Mouse (Mus musculus) hindbrain, embryonic 15.5 days (tissue): ENCODE measurements around the gene Lrpap1. TPM values are rescaled to one million over a fixed set of nuclear protein-coding genes. Genes with fewer than 3 reads are reported as not detected.

Experiments
- ATAC-seq: fragments of 200-750 bp; cut with Nextera tagmentation; 2 replicates; pipeline ENCODE4 v1.8.0; 2017; ENCODE audit warnings: low read depth, moderate number of reproducible peaks, moderate TSS enrichment; ENCODE audit not compliant: low FRiP score
- H3K27ac ChIP-seq: fragments of 300-500 bp; sonication (generic); replicated peaks from 2 replicates; pipeline ENCODE4 v1.5.1; 2015; ENCODE audit warnings: mild to moderate bottlenecking, inconsistent platforms
- H3K27me3 ChIP-seq: fragments of 300-500 bp; sonication (generic); 2 replicates; pipeline ENCODE4 v1.6.1; 2015; ENCODE audit warnings: control low read depth, inconsistent platforms
- H3K36me3 ChIP-seq: fragments of 300-500 bp; sonication (generic); 2 replicates; pipeline ENCODE4 v1.6.1; 2015; ENCODE audit warnings: control low read depth, inconsistent platforms
- H3K4me1 ChIP-seq: fragments of 300-500 bp; sonication (generic); replicated peaks from 2 replicates; pipeline ENCODE4 v1.6.1; 2015; ENCODE audit warnings: control low read depth, inconsistent platforms
- H3K4me2 ChIP-seq: fragments of 300-500 bp; sonication (generic); 2 replicates; pipeline ENCODE4 v1.6.1; 2015; ENCODE audit warnings: moderate library complexity, mild to moderate bottlenecking, inconsistent platforms
- H3K4me3 ChIP-seq: fragments of 300-500 bp; sonication (generic); 2 replicates; pipeline ENCODE4 v1.5.1; 2015; ENCODE audit warnings: mild to moderate bottlenecking, inconsistent platforms
- H3K9ac ChIP-seq: fragments of 300-500 bp; sonication (generic); 2 replicates; pipeline ENCODE4 v1.6.1; 2015; ENCODE audit warnings: inconsistent platforms
- H3K9me3 ChIP-seq: fragments of 300-500 bp; sonication (generic); 2 replicates; pipeline ENCODE4 v1.6.1; 2016; ENCODE audit warnings: control low read depth, inconsistent platforms
- WGBS: fragments of 180-500 bp; shearing (Covaris S2); methylation state at CpG from one replicate; pipeline ENCODE4 v1.1.7; 2015; 5-methylcytosine and 5-hydroxymethylcytosine counted together
- polyA plus RNA-seq: library from polyadenylated mRNA; unstranded; fragments of >200 nt; fragmentation: Nextera tagmentation; extraction: Ambion mirVana; gene quantifications from 2 replicates; pipeline ENCODE4 v1.2.1, GENCODE M21; 2015

Lrpap1 gene
- polyA plus RNA-seq, 1 experiment from 2014 or later: 146 TPM

GRCm38 (mm10) chr5:35050541-35050940, 55.0 kb downstream of the Lrpap1 start:
- 77% methylated on average over 5 of the region's 5 CpGs for WGBS
- H3K27ac ChIP-seq: no peak overlapping the region
- no peak for ATAC-seq

GRCm38 (mm10) chr5:35043110-35043451, 62.5 kb downstream of the Lrpap1 start:
- H3K4me1 ChIP-seq: no peaks in the 10 kb centered on the region
- ATAC-seq: peak; percentile 89
- no peaks in the 10 kb centered on the region for H3K36me3 ChIP-seq
- no peak overlapping the region for H3K27ac ChIP-seq
- no peaks in the 10 kb centered on the region for H3K9me3 ChIP-seq
- 21% methylated on average over 1 of the region's 1 CpGs for WGBS
- H3K27me3 ChIP-seq: no peaks in the 10 kb centered on the region
- no peak overlapping the region for H3K4me2 ChIP-seq
- H3K9ac ChIP-seq: no peak overlapping the region
- H3K4me3 ChIP-seq: no peak overlapping the region

More at GRCm38 (mm10) chr5:35050541-35050940, 55.0 kb downstream of the Lrpap1 start:
- no peak overlapping the region for H3K9ac ChIP-seq
- H3K9me3 ChIP-seq: no peaks in the 10 kb centered on the region
- H3K4me1 ChIP-seq: 0 out of 2 replicates have a peak, but pooled peaks cover 2% of the 10 kb centered on the region
- no peaks in the 10 kb centered on the region for H3K27me3 ChIP-seq
- H3K36me3 ChIP-seq: no peaks in the 10 kb centered on the region
- no peak overlapping the region for H3K4me3 ChIP-seq
- no peak overlapping the region for H3K4me2 ChIP-seq

- no peak overlapping the region for H3K27ac ChIP-seq
- no peaks in the 10 kb centered on the region for H3K4me1 ChIP-seq
- ATAC-seq: peak; percentile 31
- no peak overlapping the region for H3K4me3 ChIP-seq
- H3K4me2 ChIP-seq: no peak overlapping the region
- 73% methylated on average over 10 of the region's 10 CpGs for WGBS
- no peaks in the 10 kb centered on the region for H3K36me3 ChIP-seq
- no peaks in the 10 kb centered on the region for H3K27me3 ChIP-seq
- no peaks in the 10 kb centered on the region for H3K9me3 ChIP-seq
- H3K9ac ChIP-seq: no peak overlapping the region
These were observed 63.0 kb downstream of the Lrpap1 start for GRCm38 (mm10) chr5:35042431-35043109.

Other genes starting within 250 kb of the Lrpap1 start
- gene Msantd1, start 197.8 kb downstream of the Lrpap1 start, polyA plus RNA-seq: 4.4 and 5.2 TPM in 2 replicates
- gene Rgs12, start 156.3 kb downstream of the Lrpap1 start, polyA plus RNA-seq: 42.7 and 44.8 TPM in 2 replicates
- gene Hgfac, start 64.3 kb downstream of the Lrpap1 start, polyA plus RNA-seq: 0.34 and 0.70 TPM in 2 replicates
- gene Dok7, start 49.0 kb downstream of the Lrpap1 start, polyA plus RNA-seq: 8.7 and 11.6 TPM in 2 replicates
- 1.0 and 1.1 TPM in 2 replicates for gene Adra2c, start 172.6 kb upstream of the Lrpap1 start, polyA plus RNA-seq